Mouse (Mus musculus) cerebellum, adult 8-10 months (tissue): Measurements from ENCODE around the gene Zfp346.
"Not testable (repeated sequence)": the region's sequence is repeated elsewhere in the genome, so short reads cannot be mapped to it uniquely, and the experiment has no call there.

Experiments used
- DNase-seq: peaks from one replicate; pipeline ENCODE4 v3.0.0; 2022

The Zfp346 gene

GRCm38 (mm10) chr13:55105045-55105952 lies at the start of gene Zfp346:
Gene Zfp346 (plus strand): TSS chr13:55105311.
- DNase-seq: peak; percentile 97

GRCm38 (mm10) chr13:55058042-55058441 lies 47.1 kb upstream of the Zfp346 start:
- peak; percentile 13 for DNase-seq

GRCm38 (mm10) chr13:55063276-55063675 lies 41.8 kb upstream of the Zfp346 start:
- no peak for DNase-seq

DNA sequence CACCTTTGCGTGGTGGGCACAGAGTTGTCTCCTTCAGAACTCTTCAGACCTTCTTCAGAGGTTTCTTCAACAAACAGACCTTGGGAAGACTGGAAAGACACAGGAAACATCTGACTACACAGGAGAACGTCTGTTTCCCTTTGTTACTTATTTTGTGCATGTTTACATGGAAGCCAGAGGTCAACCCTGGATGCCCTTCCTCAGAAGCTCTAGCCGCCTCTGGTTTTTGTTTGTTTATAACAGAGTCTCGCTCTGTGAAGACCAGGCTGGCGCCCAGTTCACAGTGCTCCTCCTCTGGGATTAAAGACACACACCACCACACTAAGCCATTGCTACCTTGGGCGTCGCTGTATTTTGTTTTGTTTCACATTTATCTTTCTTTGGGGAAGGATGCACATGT lies 35.4 kb upstream of the Zfp346 start:
- no peak for DNase-seq

DNA sequence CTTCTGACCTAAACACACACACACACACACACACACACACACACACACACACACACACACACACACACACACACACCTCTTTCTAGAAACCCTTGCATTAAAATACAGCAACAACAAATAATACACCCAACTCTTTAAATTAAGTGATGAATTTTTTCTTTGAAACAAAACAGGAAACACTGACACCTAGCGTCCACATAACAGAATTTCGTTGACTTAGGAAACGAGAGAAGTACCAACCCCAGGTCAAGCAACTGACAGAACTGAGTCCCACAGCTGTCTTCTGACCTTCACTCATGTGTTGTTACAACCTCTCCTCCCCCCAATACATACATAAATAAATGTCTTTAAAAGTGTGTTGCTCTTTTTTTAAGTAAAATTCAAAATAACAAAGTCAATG lies 33.8 kb upstream of the Zfp346 start:
- peak; percentile 39 for DNase-seq

DNA sequence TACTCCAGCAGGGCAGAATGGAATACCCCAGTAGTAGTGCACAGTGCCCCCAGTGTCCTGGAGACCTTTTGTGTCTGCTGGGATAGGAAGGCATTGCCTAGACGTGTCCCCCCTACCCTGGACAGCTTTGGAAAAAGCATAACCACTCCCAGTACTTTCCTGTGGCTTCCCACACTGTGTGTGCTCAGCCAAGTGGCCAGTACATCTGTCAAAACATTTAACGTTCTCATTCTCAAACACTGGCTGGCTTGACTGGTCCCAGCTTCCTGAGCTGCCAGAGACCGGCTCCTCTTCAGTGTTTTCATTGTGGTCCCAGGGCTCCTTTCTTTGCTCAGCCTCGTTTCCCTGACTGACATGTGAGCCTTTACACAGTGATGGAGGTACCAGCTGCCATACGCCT lies 29.5 kb upstream of the Zfp346 start:
- no peak for DNase-seq

GRCm38 (mm10) chr13:55092588-55092987 lies 12.5 kb upstream of the Zfp346 start:
- DNase-seq: no peak

- DNase-seq: not testable (repeated sequence)
Observed at GRCm38 (mm10) chr13:55097841-55098240, 7.3 kb upstream of the Zfp346 start.

- DNase-seq: peak; percentile 28
Observed at GRCm38 (mm10) chr13:55099066-55099725, 5.9 kb upstream of the Zfp346 start.

- DNase-seq: peak; percentile 68
Observed at GRCm38 (mm10) chr13:55099726-55100478, 5.2 kb upstream of the Zfp346 start, which contains the start of gene Uimc1. Gene Uimc1 (minus strand): TSS chr13:55100300.

DNA sequence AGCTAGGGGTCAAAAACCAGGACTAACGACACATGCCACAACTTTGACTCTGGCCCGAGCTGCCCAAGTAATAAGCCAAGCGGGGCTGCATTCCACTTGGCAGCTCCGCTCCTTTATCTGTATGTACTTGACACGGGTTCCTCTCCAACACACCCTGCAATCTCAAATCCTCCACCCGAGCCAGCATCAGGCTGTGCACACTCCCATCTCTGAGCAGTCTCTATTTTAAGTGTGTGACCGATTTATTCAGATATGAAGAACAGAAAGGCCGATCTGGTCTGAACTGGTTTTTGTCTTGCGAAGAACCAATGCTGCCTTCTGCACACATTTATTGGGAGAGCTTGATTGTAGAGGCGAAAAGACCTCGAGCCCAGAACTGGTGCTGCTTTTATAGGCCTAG lies 3.5 kb upstream of the Zfp346 start:
- no peak for DNase-seq

GRCm38 (mm10) chr13:55102366-55102765 lies 2.7 kb upstream of the Zfp346 start:
- no peak for DNase-seq

DNA sequence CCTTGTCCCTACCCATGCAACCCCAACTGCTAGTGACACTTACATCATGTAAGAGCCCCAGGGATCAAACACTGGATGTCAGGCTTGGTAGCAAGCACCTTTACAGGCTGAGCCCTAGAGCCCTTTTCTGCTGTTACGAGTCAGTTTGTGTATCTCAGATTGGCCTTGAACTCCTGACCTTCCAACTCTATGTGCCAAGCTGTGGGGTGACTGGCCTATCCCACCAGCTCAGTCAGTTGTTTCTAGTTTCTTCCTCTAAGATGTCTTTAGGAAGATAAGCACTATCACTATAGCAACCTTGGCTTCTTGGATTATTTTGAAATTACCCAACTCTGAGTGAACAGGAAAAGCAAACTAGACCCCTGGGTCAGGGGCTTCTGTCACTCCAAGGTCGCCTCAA lies 1.8 kb upstream of the Zfp346 start:
- no peak for DNase-seq

GRCm38 (mm10) chr13:55105953-55106691 lies 1.0 kb downstream of the Zfp346 start:
- peak; percentile 25 for DNase-seq

DNA sequence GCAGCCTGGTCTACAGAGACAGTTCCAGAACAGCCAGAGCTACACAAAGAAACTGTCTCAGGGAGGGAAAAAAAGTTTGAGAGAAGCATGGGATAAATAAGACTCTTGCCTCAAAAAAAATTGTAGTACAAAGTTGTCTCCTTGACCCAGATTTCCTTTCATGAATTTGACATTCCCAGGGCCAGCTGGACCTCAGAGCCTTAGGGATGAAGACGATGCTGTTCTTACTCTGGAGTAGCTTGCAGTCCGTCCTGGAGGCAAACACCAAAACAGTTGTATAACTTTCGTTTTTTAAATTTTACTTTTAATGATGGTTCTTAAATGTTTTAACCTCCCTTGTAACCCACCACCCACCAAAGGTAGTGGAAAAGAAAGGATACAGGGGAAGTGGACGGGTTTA lies 2.0 kb downstream of the Zfp346 start:
- DNase-seq: no peak

GRCm38 (mm10) chr13:55107694-55108093 lies 2.6 kb downstream of the Zfp346 start:
- no peak for DNase-seq

DNA sequence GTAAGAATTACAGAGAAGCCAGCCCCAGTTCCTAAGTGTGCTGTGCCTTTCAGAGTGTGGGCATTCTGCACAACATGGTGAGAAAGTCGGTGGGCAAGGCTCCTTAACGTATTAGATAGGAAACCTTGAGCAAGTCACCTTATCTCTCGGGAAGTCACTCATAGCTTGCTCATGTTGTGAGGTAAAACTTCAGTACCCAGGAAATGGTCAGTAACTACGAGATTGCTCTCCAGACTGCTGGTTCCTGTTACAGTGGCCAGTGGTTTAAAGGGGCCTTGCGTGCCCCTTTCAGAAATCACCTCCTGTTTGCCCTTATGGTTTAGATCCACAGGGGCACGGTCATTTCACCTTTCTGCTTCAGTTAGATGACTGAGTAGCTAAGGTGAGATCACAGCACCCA lies 9.3 kb downstream of the Zfp346 start:
- DNase-seq: no peak

- no peak for DNase-seq
Observed at GRCm38 (mm10) chr13:55124903-55125302, 19.8 kb downstream of the Zfp346 start.

DNA sequence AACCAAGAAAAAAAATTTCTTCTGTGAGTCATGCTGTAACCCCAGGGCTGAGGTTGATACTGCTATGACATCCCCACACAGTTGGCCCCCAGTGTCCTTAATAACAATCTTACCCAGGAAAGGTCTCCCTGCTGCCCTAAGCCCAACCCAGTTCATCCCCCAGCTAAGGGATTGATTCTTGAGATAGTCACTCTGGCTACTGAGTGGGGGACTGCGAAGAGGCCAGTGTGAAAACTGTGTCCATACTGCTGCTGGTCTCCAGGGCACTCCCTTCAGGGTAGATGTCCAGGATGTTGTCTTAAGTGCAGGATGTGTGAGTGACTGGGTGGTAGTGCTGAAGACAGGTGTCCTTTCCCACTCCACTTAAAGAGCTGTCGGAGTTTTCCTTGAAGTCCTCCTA lies 28.3 kb downstream of the Zfp346 start, which contains the start of gene Gm17617:
Gm17617 (minus strand) TSS at position 101 of the 400 bp plus-strand sequence.
- no peak for DNase-seq

- no peak for DNase-seq
Observed at GRCm38 (mm10) chr13:55135382-55135781, 30.3 kb downstream of the Zfp346 start.

GRCm38 (mm10) chr13:55140271-55140670 lies 35.2 kb downstream of the Zfp346 start:
- no peak for DNase-seq

GRCm38 (mm10) chr13:55152621-55153415 lies 47.7 kb downstream of the Zfp346 start, which contains the start of gene Fgfr4:
Gene Fgfr4 (plus strand): TSS chr13:55152640.
- no peak for DNase-seq
